ENCODE assay signal across 32 mouse cellular contexts in genomic region chr6:5180645-5181044, GRCm38 (mm10). TPM values are rescaled to one million over a fixed set of nuclear protein-coding genes. Genes with fewer than 3 reads are reported as not detected.
A peak's percentile ranks its signal among the peaks of the same experiment; 100 is the strongest.
DNase-seq lines count a peak whose midpoint lies in the region; ATAC-seq and TF ChIP-seq lines count a peak whose summit lies in the region.
"Had no signal": no experiment of that assay in that cellular context is flagged by ENCODE, and none has a peak within 500 bp of the region (broad histone marks: within the 10 kb centered on the region; RNA-seq: fewer than 3 reads in every experiment).

No protein-coding gene starts in this region.

- WGBS in midbrain, embryonic 11.5 days: 83% methylated on average over 5 of the region's 5 CpGs
- 85% methylated on average over 5 of the region's 5 CpGs for WGBS in midbrain, embryonic 10.5 days

- no peaks in the 10 kb centered on the region for H3K4me1 ChIP-seq in midbrain, embryonic 11.5 days (ENCODE audit: control insufficient read depth, insufficient read depth, low read length)
- H3K4me1 ChIP-seq in midbrain, embryonic 10.5 days: peaks cover 9% of the 10 kb centered on the region
- H3K4me1 ChIP-seq: heart, embryonic 10.5 days; heart, embryonic 13.5 days had no signal

- peak; percentile 64 for DNase-seq in heart, adult 11 months
- DNase-seq in heart, postnatal 25 days (ENCODE audit: low spot score): no peak
- peak; percentile 51 for DNase-seq in midbrain, embryonic 11.5 days (ENCODE audit: low spot score, missing footprints)
- DNase-seq in midbrain, embryonic 10.5 days (ENCODE audit: low spot score): no peak
- DNase-seq in Muller cell, postnatal 12 days (ENCODE audit: inconsistent ontology term): peak; percentile 86
- DNase-seq in frontal cortex, postnatal 36 days (ENCODE audit: low spot score in 2 of 2): no peak
- DNase-seq: adrenal gland, adult 2 months; adrenal gland, postnatal 14 days; cerebellum, adult 11 months; cerebellum, adult 2 months; cerebellum, adult 9-11 months; cerebellum, postnatal 25 days; forebrain, postnatal 0 days; gastrocnemius, postnatal 25 days; heart, adult 2 months; heart, postnatal 4 days; kidney, adult 18-20 months had no signal

- no peak for TF ChIP-seq POLR2A in myocyte (IDR thresholded peaks at IDR 0.05; ENCODE audit: insufficient read length, low read depth)

- ATAC-seq in midbrain, embryonic 11.5 days (ENCODE audit: low FRiP score): no peak
- ATAC-seq in CD4-positive, CD25-positive, alpha-beta regulatory T cell, adult 4 months: no peak
- ATAC-seq: forebrain, embryonic 14.5 days; forebrain, postnatal 0 days; hindbrain, postnatal 0 days; inflammation-experienced regulatory T-cells, adult 6 months; intestine, embryonic 16.5 days had no signal

- H3K4me3 ChIP-seq in midbrain, embryonic 11.5 days (ENCODE audit: low read depth, low read length): no peak overlapping the region
- H3K4me3 ChIP-seq in midbrain, embryonic 10.5 days: no peak overlapping the region
- no peak overlapping the region for H3K4me3 ChIP-seq in myocyte
- H3K4me3 ChIP-seq: embryonic facial prominence, embryonic 13.5 days; forebrain, embryonic 10.5 days; heart, adult 2 months; heart, embryonic 10.5 days; heart, embryonic 13.5 days had no signal

- no peaks in the 10 kb centered on the region for H3K9me3 ChIP-seq in midbrain, embryonic 11.5 days (ENCODE audit: control insufficient read depth, low read length)
- no peaks in the 10 kb centered on the region for H3K9me3 ChIP-seq in midbrain, embryonic 10.5 days (replicated peaks)
- H3K9me3 ChIP-seq: embryonic facial prominence, embryonic 13.5 days; forebrain, embryonic 10.5 days; heart, embryonic 10.5 days; heart, embryonic 13.5 days had no signal

- H3K4me2 ChIP-seq in midbrain, embryonic 11.5 days: no peak overlapping the region
- no peak overlapping the region for H3K4me2 ChIP-seq in myocyte (ENCODE audit: low read depth)
- H3K4me2 ChIP-seq: embryonic facial prominence, embryonic 13.5 days; heart, embryonic 13.5 days; hindbrain, embryonic 14.5 days had no signal

- H3K9ac ChIP-seq in midbrain, embryonic 11.5 days (ENCODE audit: low read length): no peak overlapping the region
- H3K9ac ChIP-seq: embryonic facial prominence, embryonic 13.5 days; forebrain, postnatal 0 days; heart, embryonic 13.5 days; hindbrain, embryonic 14.5 days had no signal

- no peak overlapping the region for H3K27ac ChIP-seq in midbrain, embryonic 11.5 days (ENCODE audit: low read depth, low read length)
- H3K27ac ChIP-seq in midbrain, embryonic 10.5 days (replicated peaks): no peak overlapping the region
- H3K27ac ChIP-seq: embryonic facial prominence, embryonic 13.5 days; forebrain, embryonic 10.5 days; heart, adult 2 months; heart, embryonic 10.5 days; heart, embryonic 13.5 days; hindbrain, embryonic 14.5 days; hindbrain, postnatal 0 days had no signal

- intact Hi-C loops in heart, postnatal 25 days (cut with DNase I): no loop called here

- H3K79me2 ChIP-seq in myocyte (ENCODE audit: control insufficient read depth, insufficient read depth): no peaks in the 10 kb centered on the region

- H3K27me3 ChIP-seq in midbrain, embryonic 11.5 days (ENCODE audit: control insufficient read depth, insufficient read depth, low read length): no peaks in the 10 kb centered on the region
- no peaks in the 10 kb centered on the region for H3K27me3 ChIP-seq in midbrain, embryonic 10.5 days (ENCODE audit: low read depth, poor library complexity, severe bottlenecking)
- H3K27me3 ChIP-seq in myocyte (ENCODE audit: control insufficient read depth, insufficient read depth, insufficient read length): no peaks in the 10 kb centered on the region
- H3K27me3 ChIP-seq: embryonic facial prominence, embryonic 13.5 days; heart, embryonic 13.5 days had no signal

- no peaks in the 10 kb centered on the region for H3K36me3 ChIP-seq in midbrain, embryonic 11.5 days (ENCODE audit: control insufficient read depth, insufficient read depth, low read length)
- H3K36me3 ChIP-seq in midbrain, embryonic 10.5 days: no peaks in the 10 kb centered on the region
- H3K36me3 ChIP-seq in myocyte (ENCODE audit: control insufficient read depth, insufficient read depth): no peaks in the 10 kb centered on the region
- H3K36me3 ChIP-seq: embryonic facial prominence, embryonic 13.5 days; forebrain, embryonic 10.5 days; heart, embryonic 10.5 days; heart, embryonic 13.5 days had no signal

- H3ac ChIP-seq in myocyte (ENCODE audit: control insufficient read depth, insufficient read length): no peak overlapping the region

TF ChIP-seq in myocyte, 11 proteins besides CTCF, POLR2A, EP300 and RAD21:
- TF ChIP-seq USF1 (IDR thresholded peaks at IDR 0.05; ENCODE audit: low read depth): peak; percentile 19
- no peak for TF ChIP-seq MAX (IDR thresholded peaks at IDR 0.05; ENCODE audit: low read depth)

RNA-seq across cellular contexts. Expression of gene Pon1, which starts 13.1 kb away (rescaled TPM):
- not detected for total RNA-seq in heart, postnatal 25 days (2021)
- polyA plus RNA-seq in midbrain, embryonic 11.5 days (2014; fragmentation: Nextera tagmentation; extraction: Ambion mirVana): 0.08 and 0.18 TPM in 2 replicates
- polyA plus RNA-seq in midbrain, embryonic 10.5 days (2016; fragmentation: Nextera tagmentation; extraction: Ambion mirVana): not detected in 2 replicates
- polyA plus RNA-seq in myocyte (2012; fragmentation: generic; extraction: Trizol): not detected
- not detected for polyA plus RNA-seq in CD4-positive, CD25-positive, alpha-beta regulatory T cell, adult 4 months (2017; shearing (Covaris generic))
- total RNA-seq: common myeloid progenitor, adult 5-6 weeks; heart, postnatal 4 days; MEL had no signal
- polyA plus RNA-seq: cerebellum, adult 2 months; frontal cortex, adult 2 months; heart, embryonic 13.5 days; heart, embryonic 16.5 days; inflammation-experienced regulatory T-cells, adult 6 months; intestine, embryonic 16.5 days had no signal

Comparison
In these comparisons a context has a peak if more than half of its experiments do, and no peak if none do; other contexts are left out.
1. DNase-seq: peak in heart, adult 11 months (single experiment), midbrain, embryonic 11.5 days (single experiment) and Muller cell, postnatal 12 days (single experiment); none in heart, postnatal 25 days (single experiment), midbrain, embryonic 10.5 days (single experiment) and frontal cortex, postnatal 36 days (0 of 2).